In the genomic region with DNA sequence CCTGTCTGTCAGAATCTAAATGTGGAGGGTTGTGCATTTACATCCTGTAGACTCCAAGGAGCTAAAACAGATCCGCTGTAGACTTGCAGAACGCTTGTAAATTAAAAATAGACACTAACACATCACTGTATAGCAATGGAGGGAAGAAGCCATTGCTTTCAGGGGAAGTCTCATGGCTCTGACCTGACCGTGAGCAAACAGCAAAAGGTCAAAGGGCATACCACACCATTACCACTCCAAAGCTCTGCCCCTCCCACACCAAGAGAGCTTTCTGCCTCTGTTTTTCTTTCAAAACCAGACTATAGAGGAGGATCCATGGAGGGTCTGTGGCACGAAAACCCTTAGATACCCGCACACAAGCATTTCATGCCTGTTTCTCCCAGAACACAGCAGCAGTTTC, we compare ENCODE assay signal across 14 mouse cellular contexts.
"Had no signal": no experiment of that assay in that cellular context is flagged by ENCODE, and none has a peak within 500 bp of the region (broad histone marks: within the 10 kb centered on the region; RNA-seq: fewer than 3 reads in every experiment).

No protein-coding gene starts in this region.

- ATAC-seq: midbrain, embryonic 16.5 days had no signal

- H3K4me2 ChIP-seq: limb, embryonic 13.5 days; liver, embryonic 13.5 days; midbrain, embryonic 12.5 days; neural tube, embryonic 13.5 days had no signal

- H3K27me3 ChIP-seq: limb, embryonic 13.5 days; liver, embryonic 13.5 days; midbrain, embryonic 12.5 days; neural tube, embryonic 13.5 days had no signal

- DNase-seq: kidney, adult 18-20 months; kidney, postnatal 10 days; kidney, postnatal 4 days; left cerebral cortex, postnatal 4 days; liver, embryonic 13.5 days; lung, adult 18-20 months; right cerebral cortex, adult 18-20 months; right cerebral cortex, postnatal 4 days; thymus, postnatal 4 days had no signal

- H3K9ac ChIP-seq: limb, embryonic 13.5 days; liver, embryonic 13.5 days; midbrain, embryonic 12.5 days; neural tube, embryonic 13.5 days had no signal

- H3K27ac ChIP-seq: layer of hippocampus, adult 2 months; limb, embryonic 13.5 days; liver, embryonic 13.5 days; midbrain, embryonic 12.5 days; neural tube, embryonic 13.5 days had no signal

- H3K4me3 ChIP-seq: layer of hippocampus, adult 2 months; limb, embryonic 13.5 days; liver, embryonic 13.5 days; midbrain, embryonic 12.5 days; neural tube, embryonic 13.5 days had no signal

- H3K4me1 ChIP-seq: liver, embryonic 13.5 days; midbrain, embryonic 12.5 days had no signal

- H3K36me3 ChIP-seq: limb, embryonic 13.5 days; liver, embryonic 13.5 days; midbrain, embryonic 12.5 days; neural tube, embryonic 13.5 days had no signal

- H3K9me3 ChIP-seq: limb, embryonic 13.5 days; liver, embryonic 13.5 days; midbrain, embryonic 12.5 days; neural tube, embryonic 13.5 days had no signal
